Mouse (Mus musculus): ENCODE data around the gene Fam19a2.

- TF ChIP-seq POLR2A (IDR thresholded peaks at IDR 0.05; ENCODE audit: borderline replicate concordance, control insufficient read depth, low read depth, low read length), result no peak
- no peak for TF ChIP-seq CTCF (IDR thresholded peaks at IDR 0.05; ENCODE audit: control insufficient read depth, insufficient read depth, low read length)
These were observed 308.7 kb downstream of the Fam19a2 start for GRCm38 (mm10) chr10:123572342-123573070.

Measured in bone marrow, adult 2 months (tissue).